Mouse (Mus musculus): ENCODE measurements around the gene Syt1.

Syt1 gene

DNA sequence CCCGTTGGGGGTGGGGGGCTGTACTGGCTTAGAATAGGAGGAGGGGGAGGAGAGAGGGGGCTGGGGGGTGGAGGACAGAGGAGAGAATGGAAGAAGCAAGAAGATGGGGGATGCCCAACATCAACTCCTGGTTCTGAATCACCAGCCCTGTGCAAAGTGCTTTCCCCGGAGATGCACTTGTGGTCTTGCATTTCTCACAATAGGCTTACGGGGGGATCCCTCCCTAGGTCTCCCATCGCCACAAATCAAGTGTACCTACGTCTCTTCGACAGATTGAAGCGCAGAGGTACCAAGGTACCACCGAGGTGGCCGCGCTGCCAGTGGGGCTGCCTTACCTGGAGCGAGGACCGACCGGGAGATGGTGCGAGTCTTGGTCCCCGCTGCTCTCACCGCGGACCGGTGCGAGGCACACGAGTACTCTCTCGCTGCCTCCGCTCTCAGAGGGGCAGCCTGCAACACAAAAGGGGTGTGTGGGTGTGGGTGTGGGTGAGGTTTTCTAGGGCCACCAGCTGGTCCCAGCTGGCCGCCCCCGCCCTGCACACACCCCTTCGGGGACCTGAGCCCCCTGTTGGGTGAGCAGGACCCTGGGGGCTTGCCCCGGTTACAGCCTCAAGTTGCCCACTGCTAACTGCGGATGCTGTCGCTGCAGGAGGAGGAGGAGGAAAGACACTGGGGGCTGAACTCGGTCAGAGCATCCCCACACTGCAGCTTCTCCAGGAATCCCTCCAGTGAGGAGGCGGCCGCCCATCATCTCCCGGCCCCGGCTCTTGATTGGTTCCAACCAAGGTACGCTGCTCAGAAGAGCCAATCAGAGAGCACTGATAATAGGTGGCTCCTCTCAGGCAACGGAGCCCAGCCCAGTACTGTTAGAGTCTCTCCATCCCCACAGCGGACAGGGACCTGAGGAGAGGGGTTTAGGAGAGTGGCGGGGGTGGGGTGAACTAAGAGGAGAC, at the start of gene Syt1:
Syt1 (minus strand) TSS at position 742 of the 953 bp plus-strand sequence.
- DNase-seq (ENCODE audit: low spot score) = peak; percentile 90

DNA sequence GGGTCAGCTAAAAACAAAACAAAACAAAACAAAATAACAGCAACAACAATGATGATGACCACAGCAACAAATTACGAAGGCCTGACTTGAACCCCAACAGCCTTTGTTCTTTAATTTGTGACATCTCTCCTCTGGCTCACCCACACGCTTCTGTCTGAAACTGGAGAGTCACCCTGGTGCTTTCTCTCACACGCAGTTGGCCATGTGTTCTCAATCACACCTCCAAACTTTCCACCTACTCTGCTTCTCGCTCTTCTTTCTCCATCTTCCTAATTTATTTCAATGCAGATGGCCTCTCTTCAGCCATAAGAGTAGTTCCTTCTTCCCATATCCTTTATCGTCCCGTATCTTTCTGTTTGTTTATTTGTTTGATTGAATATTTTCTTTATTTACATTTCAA, 45.7 kb upstream of the Syt1 start:
- no peak for DNase-seq (ENCODE audit: low spot score)

DNA sequence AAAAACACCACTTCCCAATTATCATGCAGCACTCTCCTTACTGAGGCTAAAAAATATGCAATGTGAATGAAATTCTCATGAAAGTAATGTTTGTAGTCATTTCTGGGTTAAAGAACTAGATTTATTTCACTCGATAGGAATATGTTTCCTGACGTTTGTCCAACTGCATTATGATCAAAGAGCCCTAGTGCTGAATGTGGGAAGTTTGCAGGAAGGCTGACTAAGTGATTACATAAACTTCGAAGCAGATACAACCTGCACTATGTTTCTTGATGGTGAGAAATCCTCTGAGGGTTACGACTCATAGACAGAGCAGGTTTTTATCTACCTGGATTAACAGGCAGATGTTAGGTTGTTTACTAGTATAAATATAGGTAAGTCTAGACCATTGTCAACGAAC, 36.8 kb upstream of the Syt1 start:
- DNase-seq (ENCODE audit: low spot score) = no peak

DNA sequence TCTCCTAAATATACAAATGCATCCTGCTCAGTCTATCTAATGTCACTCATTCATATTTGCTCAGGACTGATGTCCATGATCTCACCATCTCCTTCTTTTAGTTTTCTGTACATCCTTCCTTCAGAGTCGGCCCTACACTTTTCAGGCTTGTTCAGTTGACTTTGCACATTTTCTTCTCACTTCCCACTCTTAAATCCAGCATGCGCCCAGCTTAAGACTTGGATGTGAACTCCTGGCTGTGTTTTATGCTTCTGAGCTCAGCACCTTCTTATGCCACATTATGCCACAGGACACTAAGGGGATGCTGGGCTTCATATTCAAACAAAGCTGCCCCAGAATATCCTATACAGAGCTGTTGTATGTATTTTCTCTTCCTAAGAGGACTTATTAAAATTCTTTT, 36.2 kb upstream of the Syt1 start:
- DNase-seq (ENCODE audit: low spot score) = no peak

DNA sequence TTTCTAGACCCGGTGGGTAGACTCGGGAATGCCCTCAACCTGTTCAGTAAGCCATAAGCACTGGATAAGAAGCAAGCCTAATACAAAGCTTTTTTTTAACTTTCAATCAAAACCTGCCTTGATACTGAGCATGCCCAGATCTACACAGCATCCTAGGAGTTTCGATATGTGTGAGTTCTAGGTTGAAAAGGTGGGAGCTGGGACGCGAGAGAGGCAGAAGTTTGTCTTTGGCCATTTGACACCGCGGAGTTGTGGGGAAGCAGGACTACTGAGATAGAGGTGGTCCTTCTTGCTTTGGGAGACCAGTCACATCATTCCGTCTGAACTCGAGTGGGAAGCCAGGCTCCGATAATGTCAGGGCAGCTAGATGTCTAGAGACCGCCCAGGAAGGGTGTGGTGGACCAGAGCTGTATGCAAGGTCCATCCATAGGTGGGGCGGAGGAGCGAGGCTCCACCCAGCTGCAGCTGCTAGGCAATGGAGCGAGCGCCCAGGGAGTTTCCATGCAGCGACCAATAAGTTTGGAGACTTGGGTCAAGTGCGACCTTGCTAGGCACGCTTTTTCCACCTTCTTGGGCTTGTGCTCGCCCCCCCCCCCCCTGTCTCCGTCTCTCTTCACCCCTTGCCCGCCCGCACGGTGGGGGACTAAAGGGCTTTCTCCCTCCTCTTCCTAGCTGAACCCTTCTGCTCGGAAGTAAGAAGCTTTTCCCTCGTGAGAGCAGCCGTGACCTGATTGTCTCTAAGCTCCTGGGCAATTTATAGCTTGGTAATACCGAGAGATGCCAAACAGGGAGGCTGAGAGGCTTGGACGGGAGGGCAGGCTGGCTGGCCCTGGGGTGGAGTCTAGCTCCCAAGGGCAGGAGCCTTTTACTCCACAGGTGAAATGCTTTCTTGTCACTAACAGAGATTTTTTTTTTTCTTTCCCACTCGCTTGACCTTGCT, 714 bp upstream of the Syt1 start:
- DNase-seq (ENCODE audit: low spot score) = peak; percentile 64

DNA sequence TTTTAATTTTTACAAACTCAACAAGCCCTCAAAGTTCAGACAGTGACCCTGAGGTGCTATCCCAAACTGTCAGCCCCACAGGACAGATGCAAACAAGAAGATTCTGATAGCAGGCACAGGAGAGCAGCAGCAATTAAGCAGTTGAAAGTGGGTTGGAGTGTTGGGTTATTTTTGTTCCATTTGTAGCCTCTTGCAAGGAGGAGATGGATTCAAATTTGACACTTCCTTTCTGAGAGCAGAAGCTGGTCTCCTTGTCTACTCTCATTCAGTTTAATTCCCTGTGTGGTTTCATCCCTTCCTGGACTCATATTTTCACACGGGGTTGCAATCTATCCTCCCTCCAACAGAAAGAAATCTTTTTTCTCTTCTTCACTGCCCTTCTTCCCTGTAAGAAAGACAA, 951 bp downstream of the Syt1 start:
- no peak for DNase-seq (ENCODE audit: low spot score)

DNA sequence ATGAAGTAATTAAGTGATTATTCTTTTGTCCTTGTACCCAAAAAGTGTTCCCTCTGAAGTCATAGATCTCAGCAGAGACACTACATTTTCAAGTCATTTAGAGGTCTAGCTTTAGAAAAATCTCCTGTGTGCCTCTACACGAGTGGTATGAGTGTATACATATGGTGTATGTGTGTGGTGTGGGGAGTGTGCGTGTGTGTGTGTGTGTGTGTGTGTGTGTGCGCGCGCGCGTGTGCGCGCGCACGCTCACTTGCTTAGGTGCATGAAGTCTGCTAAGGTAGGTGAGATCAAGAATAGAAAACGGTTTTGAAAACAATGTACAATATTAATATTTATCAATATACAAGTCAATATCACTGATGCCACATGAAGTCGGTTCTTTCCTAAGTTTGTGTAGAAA, 2.3 kb downstream of the Syt1 start:
- no peak for DNase-seq (ENCODE audit: low spot score)

DNA sequence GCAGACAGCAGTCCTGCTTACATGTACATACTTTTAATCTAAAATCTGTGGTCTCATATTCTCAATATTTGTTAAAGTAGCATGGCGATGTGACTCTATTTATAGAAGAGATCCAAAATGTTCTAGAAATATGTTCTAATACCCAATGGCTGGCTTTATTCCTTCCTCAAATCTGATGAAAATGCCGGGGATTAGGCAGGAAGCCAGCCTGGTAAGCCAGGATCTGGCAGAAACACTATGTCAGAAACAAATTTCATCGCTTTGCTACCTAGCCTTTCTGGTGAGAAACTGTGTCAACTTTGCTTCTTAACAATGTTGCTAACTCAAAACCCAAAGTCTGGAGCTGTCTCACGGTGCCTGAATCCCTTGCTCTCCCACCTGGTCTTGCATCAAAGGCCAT, 7.3 kb downstream of the Syt1 start:
- no peak for DNase-seq (ENCODE audit: low spot score)

DNA sequence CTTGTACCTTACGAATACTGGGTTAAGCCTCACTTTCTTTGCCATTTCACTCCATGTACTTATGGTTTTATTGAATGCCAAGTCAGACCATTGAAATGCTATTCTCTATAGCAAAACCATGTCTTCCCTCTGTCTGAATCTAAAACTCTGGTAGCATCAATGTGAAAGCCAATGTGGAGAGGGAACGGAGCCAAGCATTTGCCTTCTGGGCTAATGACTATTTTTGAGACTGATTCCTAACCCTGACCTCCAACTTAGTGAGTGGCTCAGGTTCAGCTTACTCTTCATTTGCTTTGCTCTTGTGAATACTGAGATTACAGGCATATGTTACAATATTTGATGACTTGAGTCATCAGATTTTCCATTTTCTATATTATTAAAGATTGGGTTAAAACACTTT, 23.5 kb downstream of the Syt1 start:
- no peak for DNase-seq (ENCODE audit: low spot score)

DNA sequence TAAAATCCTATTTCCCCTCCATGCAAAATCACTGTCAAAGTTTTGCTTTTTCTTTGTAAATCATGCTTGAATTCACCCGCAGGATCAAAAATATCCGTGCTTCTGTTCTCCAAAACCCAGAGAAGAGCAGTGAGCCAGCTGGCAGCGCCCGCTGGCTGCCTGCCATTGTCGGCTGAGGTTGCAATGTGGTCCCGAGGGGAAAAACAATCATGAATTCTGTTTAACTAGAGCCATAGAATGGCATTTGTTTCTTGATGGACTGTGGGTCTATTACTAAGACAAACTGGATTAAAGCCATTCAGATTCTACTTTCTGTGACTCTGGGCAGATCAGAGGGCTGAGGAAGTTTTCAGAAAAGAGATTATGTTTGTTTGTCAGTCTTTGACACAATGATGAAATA, 31.1 kb downstream of the Syt1 start:
- DNase-seq (ENCODE audit: low spot score) = no peak

DNA sequence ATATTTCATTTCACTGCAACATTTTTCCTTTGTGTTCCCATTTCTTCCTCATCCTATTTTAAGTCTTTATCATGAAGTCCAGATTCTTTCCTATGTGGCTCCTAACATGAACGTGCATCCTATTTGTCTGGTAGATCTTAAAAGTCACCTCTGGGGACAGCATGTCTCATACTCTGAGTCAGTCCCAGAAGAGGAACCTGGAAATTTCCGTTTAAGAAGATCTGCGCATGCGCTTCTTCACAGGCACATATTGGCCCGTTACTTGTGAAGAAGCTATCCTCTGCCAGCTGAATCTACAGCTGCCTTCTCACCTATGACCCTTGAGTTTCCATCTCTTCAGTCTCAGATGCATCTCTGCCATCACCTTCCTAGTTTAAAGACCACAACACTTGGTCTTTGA, 55.8 kb downstream of the Syt1 start:
- DNase-seq (ENCODE audit: low spot score) = no peak

DNA sequence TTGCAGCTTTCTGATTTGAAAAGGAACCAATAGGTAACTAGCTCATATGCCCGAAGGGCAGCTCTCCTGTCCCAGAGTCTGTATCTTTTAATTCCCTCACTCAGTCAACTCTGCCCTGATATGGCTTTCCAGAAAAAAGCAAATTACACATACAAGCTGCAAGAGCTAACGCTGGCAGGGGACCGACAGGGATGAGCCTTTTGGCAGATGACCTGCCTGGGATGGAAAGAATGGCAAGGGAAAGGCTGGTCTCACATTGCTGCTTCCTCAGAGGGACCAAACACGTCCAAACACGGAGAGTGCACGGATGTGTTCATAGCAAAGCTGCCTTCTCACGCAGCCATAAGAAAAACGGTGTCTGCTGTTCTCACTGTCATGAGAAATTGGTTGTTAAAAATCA, 58.6 kb downstream of the Syt1 start:
- DNase-seq (ENCODE audit: low spot score) = no peak

DNA sequence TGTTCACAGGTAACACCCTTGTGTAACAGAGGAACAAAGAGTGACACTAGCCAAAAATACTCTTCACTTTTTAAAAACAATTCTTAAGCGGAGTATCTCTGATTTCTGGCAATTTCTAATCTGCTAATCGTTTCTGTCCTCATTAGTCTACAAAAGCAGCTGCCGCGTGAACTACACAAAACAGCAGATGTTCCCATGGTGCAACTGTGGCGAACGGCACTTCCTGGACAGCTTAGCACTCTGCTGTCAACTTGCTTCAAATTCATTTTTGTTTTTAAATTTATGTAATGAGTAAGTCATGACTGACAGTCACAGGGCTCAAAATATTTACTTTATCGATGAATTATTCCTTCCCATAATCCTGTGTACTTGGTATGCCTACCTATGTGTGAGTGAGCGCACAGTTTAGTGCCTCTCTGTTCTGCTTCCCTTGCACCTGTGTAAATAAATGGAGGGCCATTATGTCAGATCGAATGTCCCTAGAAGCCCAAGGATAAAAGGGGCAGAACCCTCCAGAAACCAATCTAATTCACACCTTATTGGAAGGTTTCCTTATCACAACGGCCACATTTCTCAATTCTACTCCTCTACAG, 73.8 kb downstream of the Syt1 start:
- DNase-seq (ENCODE audit: low spot score) = no peak

DNA sequence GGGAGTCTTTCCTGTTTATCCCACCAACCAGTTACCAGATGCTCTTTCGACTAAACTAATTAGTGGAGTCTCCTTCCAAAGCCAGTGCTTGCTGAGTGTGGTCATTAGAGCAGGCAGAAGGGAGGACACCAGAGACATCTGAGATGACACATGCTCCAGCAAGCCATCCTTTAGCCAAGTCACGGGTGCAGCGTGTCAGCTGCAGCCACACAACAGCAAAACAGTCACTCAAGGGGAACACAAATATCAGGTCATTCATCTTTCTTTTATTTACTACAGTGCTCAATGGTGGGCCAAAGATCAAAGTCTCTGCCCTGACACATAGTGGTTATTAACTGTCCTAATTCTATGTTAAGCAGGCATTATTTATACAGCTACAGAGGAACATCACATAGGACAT, 80.5 kb downstream of the Syt1 start:
- no peak for DNase-seq (ENCODE audit: low spot score)

DNA sequence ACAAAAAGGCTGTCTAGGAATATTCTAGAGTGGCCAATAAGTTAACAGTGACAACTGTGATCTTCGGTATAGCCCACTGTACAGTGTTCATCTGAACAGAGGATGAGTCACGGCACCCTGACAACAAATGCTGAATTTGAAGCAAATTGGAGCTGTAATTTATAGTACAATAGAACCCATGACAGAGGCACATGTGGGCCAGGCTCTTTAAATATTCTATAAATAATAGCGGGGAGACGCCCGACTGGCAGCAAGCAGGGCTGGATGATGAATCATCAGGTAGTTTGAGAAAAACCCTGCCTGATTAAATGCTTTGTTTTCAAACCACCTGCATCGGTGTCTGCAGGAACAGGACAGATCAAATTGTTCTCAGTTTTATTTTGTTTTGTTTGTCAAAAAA, 81.1 kb downstream of the Syt1 start:
- DNase-seq (ENCODE audit: low spot score) = no peak

DNA sequence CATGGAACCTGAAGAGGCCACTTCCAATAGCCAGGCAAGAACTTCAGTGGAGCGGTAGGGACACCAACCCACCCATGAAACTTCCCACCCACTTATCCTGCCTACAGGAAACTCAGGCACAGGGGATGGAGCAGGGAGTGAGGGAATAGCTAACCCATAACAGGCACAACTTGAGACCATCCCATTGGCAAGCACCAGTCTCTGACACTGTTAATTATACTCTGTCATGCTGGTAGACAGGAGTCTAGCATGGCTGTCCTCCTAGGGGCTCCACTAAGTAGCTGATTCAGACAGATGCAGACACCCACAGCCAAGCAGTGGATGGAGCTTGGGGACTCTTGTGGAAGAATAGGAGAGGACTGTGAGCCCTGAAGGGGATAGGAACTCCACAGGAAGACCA, 105.5 kb downstream of the Syt1 start:
- DNase-seq (ENCODE audit: low spot score) = no peak

DNA sequence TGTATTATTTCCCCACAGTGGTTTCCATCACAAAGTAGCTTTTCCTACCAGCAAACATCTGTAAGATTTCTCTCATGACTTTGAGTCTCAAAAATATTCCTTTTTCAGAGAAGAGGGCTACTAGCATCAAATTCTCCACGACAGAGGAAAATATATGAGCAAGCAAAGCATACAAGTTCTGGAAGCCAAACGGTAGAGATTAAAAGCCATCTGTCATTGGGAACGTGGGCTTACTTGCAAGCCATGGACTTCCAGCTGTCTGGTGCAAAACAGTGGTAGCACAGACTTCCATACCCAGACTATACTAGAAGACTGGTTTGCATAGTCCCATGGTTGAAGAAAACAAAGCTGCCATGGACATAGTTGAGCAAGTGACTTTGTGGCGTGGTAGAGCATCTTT, 106.4 kb downstream of the Syt1 start:
- DNase-seq (ENCODE audit: low spot score) = no peak

DNA sequence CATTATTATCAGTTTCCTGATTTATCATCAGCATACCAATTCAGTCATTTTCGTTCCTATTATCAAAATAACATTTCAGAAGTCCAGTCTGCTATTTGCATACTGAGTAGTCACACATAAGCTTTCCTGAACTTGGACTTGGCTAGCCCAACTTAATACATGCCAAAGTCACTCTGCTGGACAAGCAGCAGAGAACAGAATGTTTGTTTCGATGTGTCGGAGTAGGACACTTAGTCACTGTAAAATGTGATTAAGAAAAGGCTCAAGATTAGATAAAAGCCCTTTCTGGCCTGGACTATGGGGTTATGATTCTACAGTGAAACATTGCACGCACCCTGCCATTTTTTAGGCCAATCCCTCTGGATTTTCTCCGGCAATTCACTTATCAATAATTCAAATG, 114.3 kb downstream of the Syt1 start:
- no peak for DNase-seq (ENCODE audit: low spot score)

DNA sequence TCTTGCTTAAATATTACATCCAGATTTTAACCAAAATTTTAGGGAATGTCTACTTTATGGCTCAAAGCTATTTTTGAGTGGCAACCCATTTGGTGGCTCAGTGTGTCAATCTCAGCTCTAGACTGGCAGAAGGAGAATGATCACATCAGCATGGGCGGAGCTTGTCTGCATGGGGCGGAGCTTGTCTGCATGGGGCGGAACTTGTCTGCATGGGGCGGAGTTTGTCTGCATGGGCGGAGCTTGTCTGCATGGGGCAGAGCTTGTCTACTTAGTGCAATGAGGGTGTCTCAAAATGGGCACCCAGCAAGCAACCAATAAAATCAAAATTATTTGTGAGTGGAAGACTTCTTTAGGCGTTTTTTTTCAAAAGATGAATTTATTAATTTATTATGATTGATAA, 117.5 kb downstream of the Syt1 start:
- no peak for DNase-seq (ENCODE audit: low spot score)

DNA sequence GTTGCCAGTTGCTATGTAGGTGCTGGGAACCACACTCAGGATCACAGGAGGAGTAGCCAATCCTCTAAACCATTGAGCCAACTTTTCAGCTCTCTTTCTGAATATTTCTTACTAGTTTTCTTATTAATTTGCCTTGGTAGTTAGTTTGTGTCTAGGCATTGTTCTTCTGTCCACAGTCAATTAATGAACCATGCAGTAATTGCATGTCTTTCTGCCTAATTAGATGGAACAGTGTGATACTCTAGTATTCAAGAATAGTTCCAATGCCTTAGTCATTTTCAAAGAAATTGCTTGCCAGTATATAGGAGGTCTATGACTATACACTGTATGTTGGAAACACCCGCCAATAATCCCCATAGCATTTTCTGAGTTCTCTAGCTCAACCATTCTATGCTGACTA, 118.3 kb downstream of the Syt1 start:
- no peak for DNase-seq (ENCODE audit: low spot score)

DNA sequence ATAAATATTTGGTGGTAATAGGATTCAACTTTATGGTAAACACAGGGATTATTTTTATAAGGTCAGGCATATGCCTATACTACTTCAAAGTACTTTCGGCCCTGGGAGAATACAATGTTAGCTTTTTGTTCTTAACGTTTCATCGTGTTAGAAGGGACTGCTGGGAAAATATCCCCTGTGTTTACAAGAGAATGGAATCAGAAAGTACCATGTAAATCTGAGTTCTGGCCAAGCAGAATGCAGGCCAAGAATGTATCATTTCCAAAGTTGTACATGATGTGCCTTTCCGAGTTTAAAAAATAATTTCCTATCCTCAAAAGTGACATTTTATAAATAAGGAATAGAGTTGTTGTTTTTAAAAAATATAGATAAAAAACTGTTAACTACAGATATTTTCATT, 121.7 kb downstream of the Syt1 start:
- DNase-seq (ENCODE audit: low spot score) = no peak

DNA sequence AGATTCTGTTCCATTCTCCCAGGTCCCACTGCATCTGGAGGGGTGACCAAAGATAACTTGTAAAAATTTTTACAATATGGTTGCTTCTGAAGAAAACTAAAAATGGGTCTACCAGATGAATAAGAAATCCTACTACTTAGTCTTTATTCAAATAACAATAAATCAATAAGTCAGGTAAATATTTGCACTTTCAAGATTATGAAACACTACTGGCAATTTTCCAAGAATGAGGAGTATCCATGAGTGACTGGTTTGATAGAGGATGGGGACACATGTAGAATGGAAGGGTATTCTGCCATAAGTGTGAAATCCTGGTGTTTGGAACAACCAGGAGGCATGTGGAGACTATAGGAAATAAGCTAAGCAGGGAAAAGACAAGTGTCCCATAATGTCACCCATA, 124.0 kb downstream of the Syt1 start:
- no peak for DNase-seq (ENCODE audit: low spot score)

DNA sequence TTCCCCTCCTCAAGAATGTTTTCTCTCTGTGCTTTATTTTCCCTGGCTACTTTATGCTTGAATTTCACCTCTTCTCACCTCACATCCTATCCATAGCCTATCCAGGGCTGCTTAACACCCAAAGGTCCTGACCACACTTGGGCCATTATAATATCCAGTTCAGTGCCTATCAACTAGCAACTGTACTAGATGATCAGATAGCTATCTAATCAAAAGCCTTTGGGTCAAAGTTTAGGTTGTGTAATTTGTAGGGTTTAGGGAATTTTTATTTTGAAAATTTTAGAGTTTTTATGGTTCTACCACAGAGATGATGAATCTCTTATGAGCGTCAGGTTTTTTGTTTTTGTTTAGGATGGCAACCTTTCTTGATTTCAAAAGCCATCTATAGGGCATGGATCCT, 125.0 kb downstream of the Syt1 start:
- DNase-seq (ENCODE audit: low spot score) = no peak

Measured in embryo, embryonic 10.5 days (tissue).